Comparison of ENCODE assay signal across 8 mouse cellular contexts in the genomic region with DNA sequence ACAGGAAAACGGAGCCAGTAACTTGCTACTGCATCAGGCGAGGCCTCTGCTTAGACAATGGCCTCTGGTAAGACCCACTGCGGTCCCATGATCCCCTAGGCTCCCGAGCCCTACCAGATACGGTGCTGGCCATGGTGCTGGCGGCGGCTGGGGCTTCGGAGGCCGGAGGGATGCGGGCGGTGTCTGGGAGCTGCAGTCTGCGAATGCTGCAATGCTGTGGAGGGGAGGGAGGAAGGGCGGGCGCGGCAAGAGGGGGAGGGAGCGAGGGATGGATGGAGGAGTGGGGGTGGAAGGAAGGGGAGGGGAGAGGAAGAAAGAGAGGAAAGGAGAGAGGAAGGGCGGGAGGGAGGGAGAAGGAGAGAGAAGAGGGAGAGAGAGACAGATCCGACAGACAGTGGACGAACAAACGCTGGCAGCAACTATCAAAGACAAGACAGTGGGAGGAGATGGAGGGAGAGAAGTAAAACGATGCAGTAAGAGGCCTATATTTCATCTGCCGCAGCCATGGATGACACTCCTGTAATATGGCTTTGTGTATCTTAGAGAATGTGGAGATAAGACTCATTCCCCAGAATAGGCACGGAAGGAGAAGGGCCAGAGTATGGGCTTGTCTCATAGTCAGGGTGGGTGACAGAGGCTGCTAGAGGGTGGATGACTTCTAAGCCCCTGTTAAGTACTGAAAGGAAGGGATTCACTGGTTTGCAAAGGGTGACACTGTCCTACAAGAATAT. TPM values are rescaled to one million over a fixed set of nuclear protein-coding genes. Genes with fewer than 3 reads are reported as not detected.
DNase-seq lines count a peak whose midpoint lies in the region; ATAC-seq and TF ChIP-seq lines count a peak whose summit lies in the region.

A gene (minus strand): TSS at position 421 of the 731 bp plus-strand sequence.

- ATAC-seq in kidney, embryonic 15.5 days (replicated peaks; ENCODE audit: low FRiP score) = peak; percentile 74; the same call in 1 of the 2 replicates
- ATAC-seq in limb, embryonic 14.5 days (ENCODE audit: low FRiP score, low read depth) = peak; percentile 47; the same call in 1 of the 2 replicates
- no peak for ATAC-seq in erythroid progenitor cell, adult 5-6 weeks (replicated peaks; ENCODE audit: low FRiP score, poor library complexity, severe bottlenecking)

- H3K36me3 ChIP-seq in heart, embryonic 10.5 days = no peaks in the 10 kb centered on the region
- H3K36me3 ChIP-seq in kidney, embryonic 15.5 days = no peaks in the 10 kb centered on the region
- H3K36me3 ChIP-seq in limb, embryonic 14.5 days (ENCODE audit: control insufficient read depth, insufficient read depth, low read length) = no peaks in the 10 kb centered on the region

- peak; percentile 48 to 79 for DNase-seq in urinary bladder, postnatal 4 days (ENCODE audit: low spot score in 2 of 2)
- no peak for DNase-seq in urinary bladder, postnatal 10 days (ENCODE audit: low spot score)
- peak; percentile 85 for DNase-seq in embryo, embryonic 10.5 days (ENCODE audit: low spot score)
- DNase-seq in heart, embryonic 10.5 days (ENCODE audit: low spot score) = peak; percentile 85
- DNase-seq in limb, embryonic 14.5 days (ENCODE audit: low spot score) = peak; percentile 26
- peak; percentile 79 for DNase-seq in neural tube, embryonic 10.5 days (ENCODE audit: extremely low spot score, low spot score)

- WGBS in heart, embryonic 10.5 days = 6% methylated on average over 23 of the region's 23 CpGs
- 4% methylated on average over 23 of the region's 23 CpGs for WGBS in kidney, embryonic 15.5 days
- 3% methylated on average over 23 of the region's 23 CpGs for WGBS in limb, embryonic 14.5 days

- peaks cover 14% of the 10 kb centered on the region for H3K4me1 ChIP-seq in heart, embryonic 10.5 days
- peaks cover 13% of the 10 kb centered on the region for H3K4me1 ChIP-seq in kidney, embryonic 15.5 days
- H3K4me1 ChIP-seq in limb, embryonic 14.5 days (ENCODE audit: control insufficient read depth, insufficient read depth, low read length) = peaks cover 4% of the 10 kb centered on the region; the same call in 1 of the 2 replicates

- H3K9ac ChIP-seq in kidney, embryonic 15.5 days = no peak within 1 kb of the TSS
- no peak within 1 kb of the TSS for H3K9ac ChIP-seq in limb, embryonic 14.5 days (ENCODE audit: low read depth, low read length, severe bottlenecking)

- H3K27me3 ChIP-seq in heart, embryonic 10.5 days (ENCODE audit: insufficient read depth, poor library complexity, severe bottlenecking) = peaks cover 64% of the 10 kb centered on the region
- peaks cover 58% of the 10 kb centered on the region for H3K27me3 ChIP-seq in kidney, embryonic 15.5 days
- peaks cover 39% of the 10 kb centered on the region for H3K27me3 ChIP-seq in limb, embryonic 14.5 days (ENCODE audit: control insufficient read depth, insufficient read depth, low read length)

- H3K4me3 ChIP-seq in heart, embryonic 10.5 days = peak within 1 kb of the TSS; percentile 42
- peak within 1 kb of the TSS; percentile 28 for H3K4me3 ChIP-seq in kidney, embryonic 15.5 days (replicated peaks)
- H3K4me3 ChIP-seq in limb, embryonic 14.5 days (replicated peaks; ENCODE audit: low read length) = peak within 1 kb of the TSS; percentile 13; the same call in 1 of the 2 replicates

- H3K9me3 ChIP-seq in heart, embryonic 10.5 days = no peaks in the 10 kb centered on the region
- H3K9me3 ChIP-seq in kidney, embryonic 15.5 days (replicated peaks) = no peaks in the 10 kb centered on the region
- H3K9me3 ChIP-seq in limb, embryonic 14.5 days (ENCODE audit: control insufficient read depth, low read length) = no peaks in the 10 kb centered on the region

- H3K27ac ChIP-seq in heart, embryonic 10.5 days = no peak within 1 kb of the TSS
- no peak within 1 kb of the TSS for H3K27ac ChIP-seq in kidney, embryonic 15.5 days
- H3K27ac ChIP-seq in limb, embryonic 14.5 days (replicated peaks; ENCODE audit: low read depth, low read length) = no peak within 1 kb of the TSS

- TF ChIP-seq POLR2A in limb, embryonic 14.5 days (IDR thresholded peaks at IDR 0.05; ENCODE audit: borderline replicate concordance, extremely low read depth, insufficient read depth, insufficient read length) = no peak

- peak within 1 kb of the TSS; percentile 50 for H3K4me2 ChIP-seq in kidney, embryonic 15.5 days
- 0 out of 2 replicates have a peak within 1 kb of the TSS, but pooled peaks have one; percentile 16 for H3K4me2 ChIP-seq in limb, embryonic 14.5 days (replicated peaks; ENCODE audit: low read depth, low read length, severe bottlenecking)

RNA-seq across cellular contexts. Expression of the gene that starts here (rescaled TPM):
- polyA plus RNA-seq in heart, embryonic 10.5 days (2016; fragmentation: Nextera tagmentation; extraction: Ambion mirVana) = 0.37 and 1.0 TPM in 2 replicates
- polyA plus RNA-seq in kidney, embryonic 15.5 days (2015; fragmentation: Nextera tagmentation; extraction: Ambion mirVana) = 5.1 and 17.3 TPM in 2 replicates
- 0.68 and 2.8 TPM in 2 replicates for polyA plus RNA-seq in limb, embryonic 14.5 days (2012; rRNA removed)
- polyA plus RNA-seq in limb, embryonic 14.5 days (2014; fragmentation: Nextera tagmentation; extraction: Ambion mirVana) = 0.28 and 0.29 TPM in 2 replicates
- total RNA-seq in erythroid progenitor cell, adult 5-6 weeks (2015; ENCODE audit: low replicate concordance) = not detected in 2 replicates
- total RNA-seq in erythroid progenitor cell, adult 5-6 weeks (2017; ENCODE audit: low replicate concordance) = not detected in 2 replicates
